Mouse (Mus musculus) neural tube, embryonic 12.5 days (tissue): ENCODE measurements around the gene Elf4. TPM values are rescaled to one million over a fixed set of nuclear protein-coding genes. Genes with fewer than 3 reads are reported as not detected.

Experiments used
- ATAC-seq: fragments of 200-750 bp; cut with Nextera tagmentation; 2 replicates; pipeline ENCODE4 v1.8.0; 2017; ENCODE audit warnings: low read depth, mild to moderate bottlenecking, moderate TSS enrichment, moderate library complexity; ENCODE audit not compliant: low FRiP score
- H3K27ac ChIP-seq: fragments of 300-500 bp; sonication (generic); 2 replicates; pipeline ENCODE4 v1.5.1; 2016
- H3K27me3 ChIP-seq: fragments of 300-500 bp; sonication (generic); replicated peaks from 2 replicates; pipeline ENCODE4 v1.6.1; 2016; ENCODE audit warnings: mild to moderate bottlenecking
- H3K36me3 ChIP-seq: fragments of 300-500 bp; sonication (generic); 2 replicates; pipeline ENCODE4 v1.6.1; 2016; ENCODE audit warnings: mild to moderate bottlenecking
- H3K4me1 ChIP-seq: fragments of 300-500 bp; sonication (generic); 2 replicates; pipeline ENCODE4 v1.6.1; 2016
- H3K4me2 ChIP-seq: fragments of 300-500 bp; sonication (generic); replicated peaks from 2 replicates; pipeline ENCODE4 v1.6.1; 2016; ENCODE audit warnings: mild to moderate bottlenecking
- H3K4me3 ChIP-seq: fragments of 300-500 bp; sonication (generic); 2 replicates; pipeline ENCODE4 v1.5.1; 2016
- H3K9ac ChIP-seq: fragments of 300-500 bp; sonication (generic); 2 replicates; pipeline ENCODE4 v1.6.1; 2016; ENCODE audit warnings: mild to moderate bottlenecking
- H3K9me3 ChIP-seq: fragments of 300-500 bp; sonication (generic); 2 replicates; pipeline ENCODE4 v1.6.1; 2016; ENCODE audit warnings: mild to moderate bottlenecking
- WGBS: fragments of 180-500 bp; shearing (Covaris S2); methylation state at CpG from one replicate; pipeline ENCODE4 v1.1.7; 2016; 5-methylcytosine and 5-hydroxymethylcytosine counted together
- polyA plus RNA-seq: library from polyadenylated mRNA; unstranded; fragments of >200 nt; fragmentation: Nextera tagmentation; extraction: Ambion mirVana; gene quantifications from 2 replicates; pipeline ENCODE4 v1.2.1, GENCODE M21; 2016

Elf4 gene
- polyA plus RNA-seq, 1 experiment from 2014 or later, result 1.3 TPM

DNA sequence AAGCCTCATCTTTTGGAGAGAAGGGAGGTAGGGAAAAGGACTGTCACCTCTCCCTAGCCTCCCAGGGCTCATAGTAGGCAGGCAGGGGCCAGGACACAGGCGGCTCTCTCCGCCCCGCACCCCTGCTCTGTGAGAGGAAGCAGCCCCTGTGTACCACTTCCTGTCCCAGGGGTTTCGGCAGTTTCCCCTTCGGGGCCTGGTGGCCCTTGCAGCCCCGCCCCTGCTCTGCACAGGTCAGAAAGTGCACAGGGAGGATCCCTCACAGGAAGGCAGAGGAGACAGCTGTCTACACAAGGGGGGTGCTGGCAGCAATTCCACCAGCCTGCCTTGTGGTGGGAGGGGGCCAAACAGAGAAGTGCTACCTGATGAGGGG is 29.4 kb downstream of the Elf4 start:
- no peak for ATAC-seq
- Histone ChIP-seq H3K4me3 (no peak overlapping the region), H3K36me3 (no peaks in the 10 kb centered on the region), H3K4me1 (no peaks in the 10 kb centered on the region), H3K9ac (no peak overlapping the region), H3K9me3 (no peaks in the 10 kb centered on the region), H3K27ac (no peak overlapping the region), H3K27me3 (no peaks in the 10 kb centered on the region), H3K4me2 (no peak overlapping the region)
- 40% methylated on average over 6 of the region's 6 CpGs for WGBS

DNA sequence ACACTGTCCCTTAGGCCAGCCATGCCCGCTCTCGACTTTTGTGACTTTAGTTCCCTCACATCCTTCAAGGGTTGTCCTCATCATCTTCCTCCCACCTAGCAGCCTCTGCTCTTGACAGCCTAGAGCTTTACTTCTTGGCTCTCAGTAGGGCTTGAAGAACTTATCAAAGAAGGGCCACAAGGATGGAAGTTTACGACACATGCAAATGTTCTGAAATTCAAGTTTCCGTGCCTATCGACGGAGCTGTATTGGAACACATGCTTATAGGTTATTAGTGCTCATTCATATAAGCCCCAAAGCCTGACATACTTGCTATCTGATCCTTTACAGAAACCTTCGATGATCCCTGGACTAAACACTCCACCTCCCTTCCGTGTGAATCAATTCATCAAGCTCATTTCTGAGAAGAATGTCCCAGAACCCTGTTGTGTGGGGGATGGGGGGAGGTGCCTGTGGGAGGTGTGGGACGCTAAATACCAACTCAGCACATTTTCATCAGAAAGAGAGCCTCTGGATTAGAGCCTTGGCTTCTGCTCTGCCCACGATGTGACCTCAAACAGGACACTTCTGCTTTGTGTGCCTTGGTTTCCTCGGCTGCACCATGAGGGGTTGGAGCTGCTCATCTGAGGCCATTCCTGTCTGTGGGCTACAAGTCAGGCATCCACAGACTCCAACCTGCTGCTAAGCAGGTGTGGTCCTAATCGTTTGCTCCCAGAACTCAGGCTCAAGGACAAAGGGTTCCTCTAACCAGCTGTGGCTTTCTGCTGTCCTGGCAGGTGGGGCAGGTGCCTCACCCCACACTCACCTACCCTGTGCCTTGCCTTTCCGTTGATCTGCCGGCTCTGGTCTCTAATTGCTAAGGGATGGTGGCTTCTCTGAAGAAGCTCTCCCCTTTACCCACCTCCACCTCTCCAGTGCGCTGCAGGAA is 30.1 kb downstream of the Elf4 start:
- Histone ChIP-seq H3K27me3 (no peaks in the 10 kb centered on the region), H3K9ac (no peak overlapping the region), H3K4me3 (no peak overlapping the region), H3K27ac (no peak overlapping the region), H3K4me2 (no peak overlapping the region), H3K4me1 (no peaks in the 10 kb centered on the region), H3K9me3 (no peaks in the 10 kb centered on the region), H3K36me3 (no peaks in the 10 kb centered on the region)
- 69% methylated on average over 15 of the region's 15 CpGs for WGBS
- no peak for ATAC-seq

DNA sequence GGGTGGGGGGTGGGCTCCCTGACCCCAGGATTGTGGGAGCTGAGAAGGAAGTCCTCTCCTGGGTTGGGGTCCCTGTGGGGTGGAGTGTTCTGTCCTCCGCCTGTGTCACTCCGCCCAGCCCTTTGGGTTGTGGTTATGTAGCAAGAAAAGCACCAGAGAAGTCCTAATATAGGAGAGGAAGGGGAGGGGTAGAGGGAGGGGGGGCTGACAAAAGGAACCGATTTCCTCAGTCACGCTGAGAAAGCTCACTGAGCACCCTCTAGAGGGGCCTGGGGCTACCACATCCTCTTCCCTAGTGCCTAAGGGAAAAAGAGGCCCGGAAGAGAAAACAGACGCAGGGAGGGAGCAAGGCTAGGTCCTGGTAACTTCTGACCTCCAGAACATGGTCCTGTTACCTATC is 33.4 kb downstream of the Elf4 start:
- Histone ChIP-seq H3K4me1 (no peaks in the 10 kb centered on the region), H3K9ac (no peak overlapping the region), H3K27ac (no peak overlapping the region), H3K4me2 (no peak overlapping the region), H3K36me3 (no peaks in the 10 kb centered on the region), H3K9me3 (no peaks in the 10 kb centered on the region), H3K27me3 (no peaks in the 10 kb centered on the region), H3K4me3 (no peak overlapping the region)
- 37% methylated on average over 6 of the region's 6 CpGs for WGBS
- no peak for ATAC-seq

DNA sequence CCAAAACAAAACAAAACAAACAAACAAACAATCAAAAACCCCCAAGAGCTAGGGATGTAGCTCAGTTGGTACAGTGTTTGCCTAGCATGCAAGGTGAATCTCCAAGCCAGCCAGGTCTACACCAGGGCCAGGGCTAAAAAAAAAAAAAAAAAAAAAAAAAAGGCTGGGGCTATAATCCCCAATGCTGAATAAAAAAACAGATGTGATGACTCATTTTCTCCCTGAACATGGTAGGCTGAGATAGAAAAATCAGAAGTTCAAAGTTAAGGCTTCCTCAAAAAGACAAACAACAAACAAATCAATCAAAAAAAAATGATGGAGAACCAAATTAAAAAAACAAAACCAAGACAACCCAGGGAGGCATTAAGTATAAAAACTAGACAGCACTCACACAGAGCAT is 33.8 kb downstream of the Elf4 start:
- ATAC-seq, result no peak
- Histone ChIP-seq H3K36me3 (no peaks in the 10 kb centered on the region), H3K4me2 (no peak overlapping the region), H3K27me3 (no peaks in the 10 kb centered on the region), H3K27ac (no peak overlapping the region), H3K9me3 (no peaks in the 10 kb centered on the region), H3K9ac (no peak overlapping the region), H3K4me3 (no peak overlapping the region), H3K4me1 (no peaks in the 10 kb centered on the region)

DNA sequence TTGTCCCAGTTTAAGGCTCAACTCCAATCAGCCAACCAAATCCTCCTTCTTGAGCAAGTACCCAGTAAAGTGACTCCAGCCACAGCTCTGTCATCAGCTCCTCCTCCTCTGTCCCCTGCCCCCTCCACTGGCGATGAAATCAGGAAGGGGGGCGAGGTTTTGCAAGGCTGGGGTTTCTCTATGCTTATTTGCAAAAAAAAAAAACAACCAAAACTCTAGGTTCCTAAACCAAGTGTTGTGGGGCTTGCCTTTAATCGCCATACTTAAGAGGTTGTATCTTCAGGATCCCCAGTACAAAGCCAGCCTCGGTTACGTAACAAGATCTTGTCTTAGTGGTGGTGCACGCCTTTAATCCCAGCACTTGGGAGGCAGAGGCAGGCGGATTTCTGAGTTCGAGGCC is 34.3 kb downstream of the Elf4 start:
- Histone ChIP-seq H3K36me3 (no peaks in the 10 kb centered on the region), H3K4me2 (no peak overlapping the region), H3K27me3 (no peaks in the 10 kb centered on the region), H3K27ac (no peak overlapping the region), H3K9ac (no peak overlapping the region), H3K4me1 (no peaks in the 10 kb centered on the region), H3K4me3 (no peak overlapping the region), H3K9me3 (no peaks in the 10 kb centered on the region)
- WGBS, result 85% methylated on average over 8 of the region's 8 CpGs
- no peak for ATAC-seq

DNA sequence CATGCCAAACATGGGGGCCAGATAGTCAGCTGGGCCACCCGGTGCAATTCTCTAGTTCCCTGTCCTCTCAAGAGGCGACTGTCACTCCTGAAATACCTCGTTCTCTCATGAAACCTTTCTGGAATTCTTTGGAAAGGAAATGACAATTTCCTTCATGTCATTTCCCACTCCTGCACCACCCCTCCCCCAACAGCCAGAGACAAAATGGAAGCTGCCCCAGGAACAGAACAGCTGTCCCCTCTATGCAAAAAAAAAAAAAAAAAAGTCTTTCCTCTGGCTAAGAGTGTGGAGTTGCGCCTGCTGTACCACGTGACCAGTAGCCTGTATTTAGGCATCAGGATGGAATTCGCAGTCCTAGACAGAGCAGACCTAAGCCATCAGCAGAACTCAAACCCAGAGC is 34.7 kb downstream of the Elf4 start:
- ATAC-seq, result no peak
- H3K36me3 ChIP-seq, result no peaks in the 10 kb centered on the region
- no peak overlapping the region for H3K27ac ChIP-seq
- no peaks in the 10 kb centered on the region for H3K27me3 ChIP-seq
- no peak overlapping the region for H3K9ac ChIP-seq
- no peak overlapping the region for H3K4me3 ChIP-seq
- H3K4me1 ChIP-seq, result no peaks in the 10 kb centered on the region
- no peak overlapping the region for H3K4me2 ChIP-seq
- 79% methylated on average over 6 of the region's 6 CpGs for WGBS
- no peaks in the 10 kb centered on the region for H3K9me3 ChIP-seq

DNA sequence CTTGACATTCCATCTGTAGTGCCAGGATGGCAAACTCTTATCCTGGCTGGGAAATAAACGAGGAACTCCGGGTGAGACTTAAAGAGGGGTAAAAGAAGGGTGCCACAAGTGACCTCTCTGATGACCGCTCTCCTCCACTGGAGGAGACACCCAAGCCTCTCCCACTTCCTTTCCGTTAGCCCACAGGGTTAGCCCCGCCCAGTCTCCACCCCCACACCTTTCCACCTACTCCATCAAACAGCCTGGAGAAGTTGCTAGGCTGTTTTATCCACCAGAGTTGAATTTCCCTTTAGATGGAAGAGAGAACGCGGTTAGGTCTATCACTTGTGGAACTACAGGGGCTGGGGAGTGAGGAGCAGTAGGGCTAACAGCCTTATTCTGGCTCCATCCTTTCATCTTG is 37.7 kb downstream of the Elf4 start:
- no peaks in the 10 kb centered on the region for H3K9me3 ChIP-seq
- no peak overlapping the region for H3K27ac ChIP-seq
- H3K9ac ChIP-seq, result no peak overlapping the region
- no peak overlapping the region for H3K4me3 ChIP-seq
- ATAC-seq, result no peak
- H3K4me1 ChIP-seq, result no peaks in the 10 kb centered on the region
- H3K27me3 ChIP-seq, result no peaks in the 10 kb centered on the region
- no peak overlapping the region for H3K4me2 ChIP-seq
- H3K36me3 ChIP-seq, result no peaks in the 10 kb centered on the region
- 61% methylated on average over 7 of the region's 7 CpGs for WGBS

DNA sequence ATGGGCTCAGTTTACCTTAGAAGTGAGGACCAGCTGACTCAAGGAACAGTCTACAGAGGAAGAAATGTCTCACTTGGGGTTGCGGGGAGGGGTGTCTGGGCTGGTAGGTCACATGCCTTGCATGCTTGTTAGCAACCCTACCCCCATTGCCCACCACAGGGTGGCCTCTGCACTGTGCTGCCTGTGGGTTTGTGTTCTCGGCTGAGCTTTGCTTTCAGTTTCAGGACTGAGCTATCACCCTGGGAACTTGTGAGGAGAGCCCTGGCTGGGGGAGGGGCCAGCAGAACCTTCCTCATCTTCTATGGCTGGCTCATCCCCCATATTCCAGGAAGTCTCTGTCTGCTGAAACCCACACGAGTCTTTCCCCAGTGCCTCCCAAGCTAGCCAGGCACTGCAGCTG is 38.3 kb downstream of the Elf4 start:
- no peaks in the 10 kb centered on the region for H3K4me1 ChIP-seq
- WGBS, result 58% methylated on average over 3 of the region's 3 CpGs
- ATAC-seq, result no peak
- H3K4me2 ChIP-seq, result no peak overlapping the region
- no peak overlapping the region for H3K4me3 ChIP-seq
- H3K9ac ChIP-seq, result no peak overlapping the region
- no peak overlapping the region for H3K27ac ChIP-seq
- no peaks in the 10 kb centered on the region for H3K36me3 ChIP-seq
- no peaks in the 10 kb centered on the region for H3K27me3 ChIP-seq
- no peaks in the 10 kb centered on the region for H3K9me3 ChIP-seq

DNA sequence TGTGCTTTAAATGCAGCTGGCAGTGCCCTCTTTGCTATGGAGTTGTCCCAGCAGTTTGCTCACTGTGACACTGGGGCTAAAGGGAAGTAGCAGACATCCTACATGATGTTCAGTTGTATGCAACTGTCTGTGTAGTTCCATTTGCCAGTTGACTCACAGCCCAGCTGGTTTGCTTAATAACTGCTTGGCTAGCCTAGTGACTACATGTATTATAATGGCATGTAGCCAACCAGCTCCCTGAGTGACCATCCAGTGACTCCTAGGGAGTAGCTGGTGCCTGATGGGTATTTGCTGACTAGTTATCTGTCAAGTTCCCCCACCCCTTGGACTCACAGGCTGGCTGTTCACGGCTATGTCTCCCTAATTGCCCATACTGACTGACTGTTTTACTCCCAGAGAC is 39.3 kb downstream of the Elf4 start:
- 67% methylated on average over 1 of the region's 1 CpGs for WGBS
- ATAC-seq, result no peak

DNA sequence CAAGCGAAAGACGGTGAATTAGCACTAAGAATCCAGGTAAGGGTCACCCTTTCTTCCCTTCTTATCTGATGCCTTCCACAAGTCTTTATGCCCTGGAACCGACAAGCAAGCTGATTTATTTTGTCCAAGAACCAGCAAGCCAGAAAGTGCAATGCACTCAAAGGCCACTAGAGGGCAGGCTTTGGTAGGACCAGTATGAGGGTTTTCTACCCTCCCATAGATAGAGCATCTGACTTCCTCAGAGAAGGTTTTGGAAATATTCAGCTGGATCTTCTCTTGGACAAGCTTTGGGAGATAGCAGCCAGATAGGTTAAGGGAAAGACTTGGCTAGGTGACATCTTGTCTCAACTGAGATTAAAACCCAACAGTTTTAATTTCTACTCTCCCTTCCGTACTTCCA is 39.9 kb downstream of the Elf4 start:
- no peaks in the 10 kb centered on the region for H3K9me3 ChIP-seq
- ATAC-seq, result no peak

More for the DNA sequence above, 39.3 kb downstream of the Elf4 start:
- H3K9ac ChIP-seq, result no peak overlapping the region
- H3K36me3 ChIP-seq, result no peaks in the 10 kb centered on the region
- no peaks in the 10 kb centered on the region for H3K4me1 ChIP-seq
- no peak overlapping the region for H3K4me2 ChIP-seq
- H3K27ac ChIP-seq, result no peak overlapping the region
- H3K4me3 ChIP-seq, result no peak overlapping the region
- H3K9me3 ChIP-seq, result no peaks in the 10 kb centered on the region
- no peaks in the 10 kb centered on the region for H3K27me3 ChIP-seq

DNA sequence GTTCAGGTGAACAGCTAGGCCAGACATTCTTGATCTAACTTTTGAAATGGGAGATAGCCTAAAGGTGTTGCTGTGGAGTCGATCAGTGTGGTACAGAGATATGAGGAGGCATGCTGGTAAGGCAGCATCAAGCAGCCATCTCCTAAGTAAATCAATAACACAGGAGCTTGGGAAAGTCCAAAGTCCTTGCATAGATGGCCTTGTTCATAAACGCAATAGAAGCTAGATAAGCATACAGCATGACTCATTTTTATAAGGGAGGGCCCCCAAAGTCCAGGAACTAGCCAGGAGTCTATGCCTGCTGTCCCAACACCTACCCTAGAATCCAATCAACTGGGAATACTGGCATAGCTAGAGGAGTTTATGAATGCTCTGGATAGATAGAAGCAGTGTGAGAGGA is 44.5 kb downstream of the Elf4 start:
- no peak overlapping the region for H3K27ac ChIP-seq
- no peaks in the 10 kb centered on the region for H3K4me1 ChIP-seq
- H3K36me3 ChIP-seq, result no peaks in the 10 kb centered on the region
- no peak overlapping the region for H3K4me2 ChIP-seq
- ATAC-seq, result no peak
- H3K9ac ChIP-seq, result no peak overlapping the region
- H3K4me3 ChIP-seq, result no peak overlapping the region
- H3K9me3 ChIP-seq, result no peaks in the 10 kb centered on the region
- 92% methylated on average over 2 of the region's 2 CpGs for WGBS
- no peaks in the 10 kb centered on the region for H3K27me3 ChIP-seq

More for the DNA sequence above, 39.9 kb downstream of the Elf4 start:
- no peaks in the 10 kb centered on the region for H3K27me3 ChIP-seq
- no peaks in the 10 kb centered on the region for H3K4me1 ChIP-seq
- no peak overlapping the region for H3K4me3 ChIP-seq
- H3K36me3 ChIP-seq, result no peaks in the 10 kb centered on the region
- WGBS, result 33% methylated on average over 4 of the region's 4 CpGs
- no peak overlapping the region for H3K4me2 ChIP-seq
- no peak overlapping the region for H3K27ac ChIP-seq
- no peak overlapping the region for H3K9ac ChIP-seq

DNA sequence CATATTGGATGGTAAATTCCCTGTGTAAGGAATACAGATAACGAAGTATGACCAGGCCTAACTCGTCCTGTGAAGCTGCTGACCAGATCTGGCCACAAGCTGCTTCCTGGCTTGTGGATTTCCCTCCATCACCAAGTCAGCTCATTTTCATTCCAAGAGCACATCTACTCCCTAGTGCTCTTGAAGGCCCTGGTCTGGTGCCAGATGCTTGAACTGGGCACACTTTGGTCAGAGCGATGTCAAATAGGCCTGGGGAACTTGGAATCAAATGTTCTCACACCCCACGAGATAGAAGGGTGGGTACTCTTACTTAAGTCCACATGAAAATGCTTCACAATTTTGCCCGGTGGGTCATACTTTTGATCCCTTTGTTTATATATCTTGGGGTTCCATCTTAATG is 48.6 kb downstream of the Elf4 start:
- H3K27me3 ChIP-seq, result no peaks in the 10 kb centered on the region
- H3K4me3 ChIP-seq, result no peak overlapping the region
- no peak for ATAC-seq
- no peak overlapping the region for H3K4me2 ChIP-seq
- 90% methylated on average over 5 of the region's 5 CpGs for WGBS
- no peak overlapping the region for H3K27ac ChIP-seq
- H3K9me3 ChIP-seq, result no peaks in the 10 kb centered on the region
- no peaks in the 10 kb centered on the region for H3K4me1 ChIP-seq
- H3K9ac ChIP-seq, result no peak overlapping the region
- H3K36me3 ChIP-seq, result no peaks in the 10 kb centered on the region

DNA sequence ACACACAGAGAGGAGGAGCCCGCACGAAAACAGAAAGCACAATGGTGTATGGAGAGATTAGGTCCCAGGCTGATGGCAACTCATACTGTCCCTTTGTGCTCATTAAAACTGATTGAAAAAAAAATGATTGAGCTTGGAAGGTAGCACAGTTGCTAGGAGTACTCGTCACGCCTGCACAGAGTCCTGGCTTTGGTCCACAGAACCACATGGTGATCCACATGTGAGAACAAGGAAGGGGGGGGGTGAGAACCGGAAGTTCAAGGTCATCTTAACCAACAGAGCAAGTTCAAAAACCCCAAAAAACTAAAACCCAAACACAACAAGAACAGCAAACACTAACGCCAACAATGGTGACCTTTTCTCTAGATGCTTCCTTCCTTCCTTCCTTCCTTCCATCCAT is 50.3 kb downstream of the Elf4 start:
- Histone ChIP-seq H3K9me3 (no peaks in the 10 kb centered on the region), H3K4me3 (no peak overlapping the region), H3K36me3 (no peaks in the 10 kb centered on the region), H3K27me3 (no peaks in the 10 kb centered on the region), H3K4me2 (no peak overlapping the region), H3K27ac (no peak overlapping the region), H3K4me1 (no peaks in the 10 kb centered on the region), H3K9ac (no peak overlapping the region)
- ATAC-seq, result no peak
- 88% methylated on average over 6 of the region's 6 CpGs for WGBS
